Mouse (Mus musculus): ENCODE data around the gene Adgrd1. TPM values are rescaled to one million over a fixed set of nuclear protein-coding genes. Genes with fewer than 3 reads are reported as not detected.

The Adgrd1 gene
- total and polyA plus RNA-seq, 3 experiments = 0.04 to 0.07 TPM; not detected in 1

- in situ Hi-C loops (cut with MboI; ENCODE audit: low pct_ligation_motif_present, low pct_unique_long_range_greater_than_20kb, low sequenced_read_pairs) (loop anchor here (10.0 kb wide), 2 partner anchors 287 to 517 kb away; partner anchors contain the start of gene Mmp17), dilution Hi-C loops (cut with MboI; ENCODE audit: extremely low pct_ligation_motif_present, extremely low pct_unique_long_range_greater_than_20kb, low sequenced_read_pairs) (no loop called here)
- H3K27me3 ChIP-seq (replicated peaks) = peaks cover 16% of the 10 kb centered on the region
- H3K4me3 ChIP-seq (replicated peaks in 1 of 3; ENCODE audit: low read depth in 2 of 3, low read length in 2 of 3, poor library complexity in 1 of 3) = no peak overlapping the region
- H3K9ac ChIP-seq (ENCODE audit: insufficient read depth, low read depth) = no peak overlapping the region
- H3K27ac ChIP-seq (ENCODE audit: insufficient read depth, low read depth) = no peak overlapping the region
- H3K79me2 ChIP-seq (replicated peaks; ENCODE audit: control insufficient read depth, extremely low read depth, insufficient read depth, poor library complexity, severe bottlenecking) = no peaks in the 10 kb centered on the region
- no peak overlapping the region for H3K4me2 ChIP-seq (ENCODE audit: insufficient read depth, low read depth, poor library complexity, severe bottlenecking)
- DNase-seq (ENCODE audit: extremely low read depth) = no peak
- H3K4me1 ChIP-seq (ENCODE audit: control insufficient read depth in 1 of 2, insufficient read depth in 2 of 2) = peaks cover 0 to 33% of the 10 kb centered on the region in 2 experiments; a peak in 2 of 4 replicates
- no peak for TF ChIP-seq ELF1 (IDR thresholded peaks at IDR 0.05; ENCODE audit: low read depth, low read length)
- TF ChIP-seq ETS1 (conservative IDR thresholded peaks at IDR 0.05; ENCODE audit: low read depth, low read length) = no peak
- no peak for TF ChIP-seq NRF1 (IDR thresholded peaks at IDR 0.05; ENCODE audit: low read depth, low read length)
- TF ChIP-seq HCFC1 (IDR thresholded peaks at IDR 0.05; ENCODE audit: low read depth, low read length) = no peak
- TF ChIP-seq MXI1 (IDR thresholded peaks at IDR 0.05; ENCODE audit: low read depth, low read length) = no peak
- no peak for TF ChIP-seq TCF12 (IDR thresholded peaks at IDR 0.05; ENCODE audit: low read depth, low read length)
- no peak for TF ChIP-seq MEF2A (IDR thresholded peaks at IDR 0.05; ENCODE audit: borderline replicate concordance, low read depth, low read length)
- no peak for TF ChIP-seq USF2 (conservative IDR thresholded peaks at IDR 0.05; ENCODE audit: low read depth, low read length)
- TF ChIP-seq EP300 (IDR thresholded peaks at IDR 0.05; ENCODE audit: low read length) = no peak
- no peak for TF ChIP-seq MYC (IDR thresholded peaks at IDR 0.05; ENCODE audit: low read depth, low read length)
- no peak for TF ChIP-seq SMC3 (IDR thresholded peaks at IDR 0.05; ENCODE audit: low read depth, low read length)
- TF ChIP-seq ZMIZ1 (IDR thresholded peaks at IDR 0.05; ENCODE audit: low read depth, low read length) = no peak
- no peak for TF ChIP-seq JUND (conservative IDR thresholded peaks at IDR 0.05; ENCODE audit: low read depth, low read length)
- no peak for TF ChIP-seq ZNF384 (IDR thresholded peaks at IDR 0.05; ENCODE audit: low read depth, low read length)
- no peak for TF ChIP-seq CHD1 (IDR thresholded peaks at IDR 0.05; ENCODE audit: low read depth, low read length)
- TF ChIP-seq TBP (conservative IDR thresholded peaks at IDR 0.05; ENCODE audit: low read depth, low read length) = no peak
- TF ChIP-seq RCOR1 (conservative IDR thresholded peaks at IDR 0.05; ENCODE audit: low read depth, low read length) = no peak
- TF ChIP-seq MAZ (IDR thresholded peaks at IDR 0.05; ENCODE audit: low read depth, low read length) = no peak
- TF ChIP-seq USF1 (IDR thresholded peaks at IDR 0.05; ENCODE audit: low read depth, low read length) = no peak
- no peak for TF ChIP-seq MAFK (IDR thresholded peaks at IDR 0.05; ENCODE audit: insufficient replicate concordance, low read length)
- H3K36me3 ChIP-seq (replicated peaks in 1 of 2; ENCODE audit: control insufficient read depth in 1 of 2, insufficient read depth in 1 of 2, low read length in 1 of 2) = no peaks in the 10 kb centered on the region
- no peaks in the 10 kb centered on the region for H3K9me3 ChIP-seq (replicated peaks; ENCODE audit: low read length)
Observed at GRCm38 (mm10) chr5:129067231-129067834, 29.2 kb upstream of the Adgrd1 start.
